Mouse (Mus musculus) ES-E14 (cell line): ENCODE data around the gene Tjp2. TPM values are rescaled to one million over a fixed set of nuclear protein-coding genes. Genes with fewer than 3 reads are reported as not detected.

Experiments used
- DNase-seq: peaks from one replicate; pipeline ENCODE4 v3.0.0-alpha.2; 2013; ENCODE audit warnings: low read depth, low spot score
- H3K27ac ChIP-seq: 2 replicates; pipeline ENCODE4 v1.5.1; 2012; ENCODE audit warnings: low read depth, mild to moderate bottlenecking, low read length, moderate library complexity, mixed read lengths; ENCODE audit not compliant: poor library complexity, insufficient read depth, severe bottlenecking
- H3K36me3 ChIP-seq: 2 replicates; pipeline ENCODE4 v1.6.1; 2012; ENCODE audit warnings: mild to moderate bottlenecking, low read length, moderate library complexity, mixed read lengths; ENCODE audit not compliant: control insufficient read depth, poor library complexity, insufficient read depth, severe bottlenecking
- H3K4me1 ChIP-seq, 2 experiments: fragments of 150-350 bp in 1 of 2; sonication (generic) in 1 of 2; 2 replicates each; pipeline ENCODE4 v1.6.1; 2012; ENCODE audit warnings: low read length in 2 of 2, mild to moderate bottlenecking in 1 of 2, mixed read lengths in 1 of 2; ENCODE audit not compliant: control insufficient read depth in 2 of 2, insufficient read depth in 2 of 2, poor library complexity in 1 of 2
- H3K4me3 ChIP-seq, 2 experiments: fragments of 150-350 bp in 1 of 2; sonication (generic) in 1 of 2; 2 replicates each; pipeline ENCODE4 v1.5.1; 2012; ENCODE audit warnings: low read length in 2 of 2, low read depth in 1 of 2, mild to moderate bottlenecking in 1 of 2, mixed read lengths in 1 of 2; ENCODE audit not compliant: insufficient read depth in 1 of 2, poor library complexity in 1 of 2, severe bottlenecking in 1 of 2
- H3K9ac ChIP-seq: 2 replicates; pipeline ENCODE4 v1.6.1; 2012; ENCODE audit warnings: low read depth, mild to moderate bottlenecking, low read length, mixed read lengths; ENCODE audit not compliant: poor library complexity, insufficient read depth, severe bottlenecking
- H3K9me3 ChIP-seq: fragments of 150-350 bp; sonication (generic); 2 replicates; pipeline ENCODE4 v1.6.1; 2012; ENCODE audit warnings: low read depth, mild to moderate bottlenecking, low read length; ENCODE audit not compliant: control insufficient read depth, insufficient read depth
- CHD2 ChIP-seq: IDR thresholded peaks from 2 replicates; pipeline ENCODE4 v1.6.1; 2014; ENCODE audit warnings: mild to moderate bottlenecking, low read depth, low read length, inconsistent platforms
- HCFC1 ChIP-seq: IDR thresholded peaks from 2 replicates; pipeline ENCODE4 v1.6.1; 2012; ENCODE audit warnings: low read length, inconsistent platforms, borderline replicate concordance; ENCODE audit not compliant: insufficient read depth
- MAFK ChIP-seq: IDR thresholded peaks from 2 replicates; pipeline ENCODE4 v1.6.1; 2014; ENCODE audit warnings: mild to moderate bottlenecking, low read depth, low read length, inconsistent platforms; ENCODE audit not compliant: insufficient read depth
- ZC3H11A ChIP-seq: IDR thresholded peaks from 2 replicates; pipeline ENCODE4 v1.6.1; 2012; ENCODE audit warnings: low read depth, mild to moderate bottlenecking, inconsistent platforms, low read length, borderline replicate concordance
- ZNF384 ChIP-seq: IDR thresholded peaks from 2 replicates; pipeline ENCODE4 v1.6.1; 2012; ENCODE audit warnings: low read depth, low read length, inconsistent platforms
- in situ Hi-C, 2 experiments: fragments of 600-800 bp; cut with MboI; formaldehyde crosslinking; loops; one replicate each; pipeline ENCODE4 v1.15.1; 2025; ENCODE audit warnings: low sequenced_read_pairs in 2 of 2, inconsistent platforms in 1 of 2; ENCODE audit not compliant: unreplicated experiment in 2 of 2
- total RNA-seq: library from RNA; depleted of rRNA; stranded (reverse); fragments of 300-350 nt; gene quantifications from 2 replicates; pipeline ENCODE4 v1.2.3, GENCODE M21; 2012; rRNA removed

The Tjp2 gene
- total RNA-seq, 1 experiment: 97.3 TPM

DNA sequence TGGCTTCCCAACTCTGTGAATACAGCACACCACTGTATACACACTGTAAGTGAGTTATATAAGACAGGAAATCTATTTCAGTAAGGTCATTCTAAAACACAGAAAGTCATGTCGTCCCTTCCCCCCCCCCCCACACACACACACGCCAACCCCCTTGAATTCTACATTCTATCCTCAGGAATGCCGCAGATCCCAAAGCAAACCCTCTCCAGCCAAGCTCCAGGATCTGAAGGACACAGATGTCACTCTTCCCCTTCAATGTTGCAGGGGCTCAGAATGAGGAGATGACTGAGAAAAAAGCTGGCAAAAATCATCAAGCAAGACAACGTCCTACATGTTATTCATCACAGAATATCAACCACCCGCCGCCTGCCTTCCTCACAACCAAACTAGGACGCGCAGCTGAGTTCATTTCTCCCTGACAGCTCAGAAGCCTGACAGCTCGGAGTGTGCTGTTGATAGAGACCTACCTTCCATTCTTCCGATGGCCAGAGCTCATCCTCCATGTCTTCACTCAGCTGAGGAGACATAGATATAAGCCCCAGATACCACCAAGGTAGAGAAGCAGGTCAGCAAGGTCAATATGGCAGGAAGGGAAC lies 178.3 kb downstream of the Tjp2 start:
- DNase-seq: no peak
- TF ChIP-seq ZNF384 (no peak), ZC3H11A (no peak), HCFC1 (no peak), MAFK (no peak), CHD2 (no peak)
- H3K4me1 ChIP-seq: no peaks in the 10 kb centered on the region
- H3K9me3 ChIP-seq: no peaks in the 10 kb centered on the region
- H3K36me3 ChIP-seq: no peaks in the 10 kb centered on the region
- in situ Hi-C loops: no loop called here
- H3K9ac ChIP-seq: no peak overlapping the region
- no peak overlapping the region for H3K27ac ChIP-seq
- H3K4me3 ChIP-seq: no peak overlapping the region

Other genes starting within 250 kb of the Tjp2 start
- gene Fam189a2, start 194.0 kb downstream of the Tjp2 start, total RNA-seq: 1.2 and 1.6 TPM in 2 replicates
- 10.9 and 16.4 TPM in 2 replicates for gene Fxn, start 55.6 kb upstream of the Tjp2 start, total RNA-seq